Mouse (Mus musculus) megakaryocyte, embryonic 14.5 days (primary cell): ENCODE data around the gene Fbxo3.

Source experiments
- FLI1 ChIP-seq: IDR thresholded peaks from 2 replicates; pipeline ENCODE4 v1.6.1; 2012; ENCODE audit warnings: low read length, inconsistent platforms, mixed read lengths
- GATA1 ChIP-seq: IDR thresholded peaks from 3 replicates; pipeline ENCODE4 v1.6.1; 2012; ENCODE audit warnings: mixed read lengths, low read length, inconsistent platforms, borderline replicate concordance

DNA sequence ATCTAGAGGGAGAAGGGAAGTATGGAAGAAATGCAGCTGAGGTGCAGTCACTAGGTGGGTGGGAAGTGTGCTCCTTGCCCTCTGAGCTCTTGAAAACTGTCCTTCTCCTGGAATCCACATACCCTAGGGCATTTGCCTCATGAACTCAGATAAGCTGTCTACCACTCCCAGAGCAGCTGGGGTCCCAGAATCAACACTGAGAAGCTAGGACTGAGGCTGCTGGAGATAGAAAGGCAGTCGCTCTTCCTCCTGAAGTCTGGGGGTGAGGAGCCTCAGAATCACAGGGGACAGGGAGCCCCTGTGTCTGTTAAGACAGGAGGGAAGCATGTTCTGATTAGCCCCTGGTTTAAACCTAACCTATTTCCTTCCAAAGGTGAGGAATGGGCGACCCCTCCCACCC lies 82.0 kb downstream of the Fbxo3 start:
- TF ChIP-seq GATA1: no peak
- TF ChIP-seq FLI1: no peak
